Mouse (Mus musculus): Measurements from ENCODE around the gene Ice1. TPM values are rescaled to one million over a fixed set of nuclear protein-coding genes. Genes with fewer than 3 reads are reported as not detected.

Gene Ice1
- total RNA-seq, 1 experiment = 56.4 TPM

- Histone ChIP-seq H3K36me3 (ENCODE audit: control insufficient read depth, insufficient read depth, low read length, poor library complexity, severe bottlenecking) (no peaks in the 10 kb centered on the region), H3K9ac (ENCODE audit: insufficient read depth, low read depth, low read length, poor library complexity, severe bottlenecking) (no peak overlapping the region), H3K4me1 (ENCODE audit: control insufficient read depth in 2 of 2, insufficient read depth in 2 of 2, low read length in 2 of 2, poor library complexity in 1 of 2) (peaks cover 0 to 7% of the 10 kb centered on the region in 2 experiments; a peak in 2 of 4 replicates), H3K9me3 (ENCODE audit: control insufficient read depth, insufficient read depth, low read depth, low read length) (no peaks in the 10 kb centered on the region), H3K27ac (ENCODE audit: insufficient read depth, low read depth, low read length, poor library complexity, severe bottlenecking) (no peak overlapping the region), H3K4me3 (ENCODE audit: insufficient read depth in 1 of 2, low read depth in 1 of 2, low read length in 2 of 2, poor library complexity in 1 of 2, severe bottlenecking in 1 of 2) (no peak overlapping the region)
- DNase-seq (ENCODE audit: low read depth, low spot score) = no peak
- TF ChIP-seq ZNF384 (IDR thresholded peaks at IDR 0.05; ENCODE audit: low read depth, low read length) (no peak), MAFK (IDR thresholded peaks at IDR 0.05; ENCODE audit: insufficient read depth, low read depth, low read length) (no peak), ZC3H11A (IDR thresholded peaks at IDR 0.05; ENCODE audit: borderline replicate concordance, low read depth, low read length) (no peak), CHD2 (IDR thresholded peaks at IDR 0.05; ENCODE audit: low read depth, low read length) (no peak), HCFC1 (IDR thresholded peaks at IDR 0.05; ENCODE audit: borderline replicate concordance, insufficient read depth, low read length) (no peak)
- in situ Hi-C loops (cut with MboI; ENCODE audit: low sequenced_read_pairs in 2 of 2, unreplicated experiment in 2 of 2) = loop anchor here (5.0 to 25.0 kb wide), 4 partner anchors 198 to 363 kb away; partner anchors contain the start of gene Adamts16 (in 1 of the 2)
Observed at GRCm38 (mm10) chr13:70639639-70640038, 2.2 kb upstream of the Ice1 start.

- no peaks in the 10 kb centered on the region for H3K9me3 ChIP-seq (ENCODE audit: control insufficient read depth, insufficient read depth, low read depth, low read length)
- peak; percentile 89 for DNase-seq (ENCODE audit: low read depth, low spot score)
- H3K4me1 ChIP-seq (ENCODE audit: control insufficient read depth in 2 of 2, insufficient read depth in 2 of 2, low read length in 2 of 2, poor library complexity in 1 of 2) = peaks cover 0 to 7% of the 10 kb centered on the region in 2 experiments; a peak in 2 of 4 replicates
- H3K4me3 ChIP-seq (ENCODE audit: insufficient read depth in 1 of 2, low read depth in 1 of 2, low read length in 2 of 2, poor library complexity in 1 of 2, severe bottlenecking in 1 of 2) = peak overlapping the region; percentile 59 to 99
- peak overlapping the region; percentile 98 for H3K9ac ChIP-seq (ENCODE audit: insufficient read depth, low read depth, low read length, poor library complexity, severe bottlenecking)
- in situ Hi-C loops (cut with MboI; ENCODE audit: low sequenced_read_pairs in 2 of 2, unreplicated experiment in 2 of 2) = loop anchor here in 1 of 2 experiments (25.0 kb wide), 2 partner anchors 200 to 350 kb away; partner anchors contain the start of gene Adamts16
- H3K36me3 ChIP-seq (ENCODE audit: control insufficient read depth, insufficient read depth, low read length, poor library complexity, severe bottlenecking) = no peaks in the 10 kb centered on the region
- H3K27ac ChIP-seq (ENCODE audit: insufficient read depth, low read depth, low read length, poor library complexity, severe bottlenecking) = peak overlapping the region; percentile 89; the same call in 1 of the 2 replicates
- peak; percentile 92 for TF ChIP-seq HCFC1 (IDR thresholded peaks at IDR 0.05; ENCODE audit: borderline replicate concordance, insufficient read depth, low read length)
- TF ChIP-seq MAFK (IDR thresholded peaks at IDR 0.05; ENCODE audit: insufficient read depth, low read depth, low read length) = no peak
Observed at GRCm38 (mm10) chr13:70637662-70638291, 343 bp upstream of the Ice1 start.

- Histone ChIP-seq H3K36me3 (ENCODE audit: control insufficient read depth, insufficient read depth, low read length, poor library complexity, severe bottlenecking) (no peaks in the 10 kb centered on the region), H3K4me3 (ENCODE audit: insufficient read depth in 1 of 2, low read depth in 1 of 2, low read length in 2 of 2, poor library complexity in 1 of 2, severe bottlenecking in 1 of 2) (peak overlapping the region; percentile 59 to 99), H3K4me1 (ENCODE audit: control insufficient read depth in 2 of 2, insufficient read depth in 2 of 2, low read length in 2 of 2, poor library complexity in 1 of 2) (peaks cover 0 to 7% of the 10 kb centered on the region in 2 experiments; a peak in 2 of 4 replicates), H3K9me3 (ENCODE audit: control insufficient read depth, insufficient read depth, low read depth, low read length) (no peaks in the 10 kb centered on the region), H3K27ac (ENCODE audit: insufficient read depth, low read depth, low read length, poor library complexity, severe bottlenecking) (no peak overlapping the region), H3K9ac (ENCODE audit: insufficient read depth, low read depth, low read length, poor library complexity, severe bottlenecking) (peak overlapping the region; percentile 98)
- in situ Hi-C loops (cut with MboI; ENCODE audit: low sequenced_read_pairs in 2 of 2, unreplicated experiment in 2 of 2) = loop anchor here in 1 of 2 experiments (25.0 kb wide), 2 partner anchors 201 to 351 kb away; partner anchors contain the start of gene Adamts16
- DNase-seq (ENCODE audit: low read depth, low spot score) = no peak
- no peak for TF ChIP-seq ZC3H11A (IDR thresholded peaks at IDR 0.05; ENCODE audit: borderline replicate concordance, low read depth, low read length)
- no peak for TF ChIP-seq HCFC1 (IDR thresholded peaks at IDR 0.05; ENCODE audit: borderline replicate concordance, insufficient read depth, low read length)
- TF ChIP-seq CHD2 (IDR thresholded peaks at IDR 0.05; ENCODE audit: low read depth, low read length) = no peak
- TF ChIP-seq MAFK (IDR thresholded peaks at IDR 0.05; ENCODE audit: insufficient read depth, low read depth, low read length) = no peak
- TF ChIP-seq ZNF384 (IDR thresholded peaks at IDR 0.05; ENCODE audit: low read depth, low read length) = no peak
Observed at GRCm38 (mm10) chr13:70636706-70637105, 728 bp downstream of the Ice1 start.

- no peak for TF ChIP-seq ZNF384 (IDR thresholded peaks at IDR 0.05; ENCODE audit: low read depth, low read length)
- no peak for TF ChIP-seq MAFK (IDR thresholded peaks at IDR 0.05; ENCODE audit: insufficient read depth, low read depth, low read length)
- no peak for TF ChIP-seq CHD2 (IDR thresholded peaks at IDR 0.05; ENCODE audit: low read depth, low read length)
- TF ChIP-seq HCFC1 (IDR thresholded peaks at IDR 0.05; ENCODE audit: borderline replicate concordance, insufficient read depth, low read length) = no peak
- TF ChIP-seq ZC3H11A (IDR thresholded peaks at IDR 0.05; ENCODE audit: borderline replicate concordance, low read depth, low read length) = no peak
- no peak for DNase-seq (ENCODE audit: low read depth, low spot score)
Observed at GRCm38 (mm10) chr13:70635591-70635990, 1.8 kb downstream of the Ice1 start.

More at GRCm38 (mm10) chr13:70635591-70635990, 1.8 kb downstream of the Ice1 start:
- peaks cover 0 to 7% of the 10 kb centered on the region in 2 experiments; a peak in 2 of 4 replicates for H3K4me1 ChIP-seq (ENCODE audit: control insufficient read depth in 2 of 2, insufficient read depth in 2 of 2, low read length in 2 of 2, poor library complexity in 1 of 2)
- no peak overlapping the region for H3K4me3 ChIP-seq (ENCODE audit: insufficient read depth in 1 of 2, low read depth in 1 of 2, low read length in 2 of 2, poor library complexity in 1 of 2, severe bottlenecking in 1 of 2)
- no peaks in the 10 kb centered on the region for H3K36me3 ChIP-seq (ENCODE audit: control insufficient read depth, insufficient read depth, low read length, poor library complexity, severe bottlenecking)
- no peak overlapping the region for H3K27ac ChIP-seq (ENCODE audit: insufficient read depth, low read depth, low read length, poor library complexity, severe bottlenecking)
- no peak overlapping the region for H3K9ac ChIP-seq (ENCODE audit: insufficient read depth, low read depth, low read length, poor library complexity, severe bottlenecking)
- H3K9me3 ChIP-seq (ENCODE audit: control insufficient read depth, insufficient read depth, low read depth, low read length) = no peaks in the 10 kb centered on the region
- in situ Hi-C loops (cut with MboI; ENCODE audit: low sequenced_read_pairs in 2 of 2, unreplicated experiment in 2 of 2) = loop anchor here in 1 of 2 experiments (25.0 kb wide), 2 partner anchors 202 to 352 kb away; partner anchors contain the start of gene Adamts16
